ENCODE assay signal across 8 mouse cellular contexts in the genomic region with DNA sequence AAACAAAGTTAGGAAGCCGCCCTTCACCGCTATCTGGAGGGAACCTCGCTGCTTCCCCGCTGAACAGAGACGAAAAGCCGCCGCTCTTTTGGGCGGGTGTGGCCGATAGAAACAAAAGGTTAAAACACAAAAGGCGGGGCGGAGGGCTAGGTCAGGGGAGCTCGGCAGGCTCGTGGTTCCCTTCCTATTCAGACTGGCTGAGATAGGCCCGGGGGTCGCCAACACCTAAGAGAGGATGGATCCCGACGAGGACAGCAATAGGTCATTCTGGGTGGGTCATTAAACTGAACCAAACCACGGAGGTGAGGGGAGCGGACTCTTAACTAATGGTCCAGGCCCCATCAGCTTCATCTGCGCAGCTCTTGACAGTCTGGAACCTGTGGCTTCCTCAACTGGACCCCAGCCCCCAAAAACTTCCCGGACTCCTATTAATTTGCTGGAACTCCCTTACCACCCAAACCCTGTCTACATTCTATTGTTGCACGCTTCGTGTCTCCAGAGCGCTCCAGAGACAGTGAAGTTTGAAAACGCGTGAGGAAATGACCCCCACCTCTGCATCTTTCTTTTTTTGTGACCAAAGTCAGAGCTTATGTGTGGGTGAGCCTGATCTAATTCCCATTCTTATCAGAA.
DNase-seq lines count a peak whose midpoint lies in the region; ATAC-seq and TF ChIP-seq lines count a peak whose summit lies in the region.

No protein-coding gene starts in this region.

- peaks cover 42% of the 10 kb centered on the region for H3K4me1 ChIP-seq in embryonic facial prominence, embryonic 12.5 days
- H3K4me1 ChIP-seq in liver, adult 2 months (ENCODE audit: control insufficient read depth, insufficient read depth, low read length), result peaks cover 2% of the 10 kb centered on the region; the same call in 1 of the 2 replicates
- H3K4me1 ChIP-seq in midbrain, embryonic 16.5 days (ENCODE audit: control insufficient read depth, insufficient read depth, low read length), result peaks cover 28% of the 10 kb centered on the region

- no peaks in the 10 kb centered on the region for H3K36me3 ChIP-seq in embryonic facial prominence, embryonic 12.5 days
- no peaks in the 10 kb centered on the region for H3K36me3 ChIP-seq in liver, adult 2 months (ENCODE audit: control insufficient read depth, insufficient read depth, low read length)
- no peaks in the 10 kb centered on the region for H3K36me3 ChIP-seq in midbrain, embryonic 16.5 days (ENCODE audit: control insufficient read depth, insufficient read depth, low read length)

- no peaks in the 10 kb centered on the region for H3K9me3 ChIP-seq in embryonic facial prominence, embryonic 12.5 days
- no peaks in the 10 kb centered on the region for H3K9me3 ChIP-seq in midbrain, embryonic 16.5 days (replicated peaks; ENCODE audit: control insufficient read depth, low read length, poor library complexity, severe bottlenecking)

- 0 out of 2 replicates have a peak, but pooled peaks have one; percentile 16 for ATAC-seq in embryonic facial prominence, embryonic 12.5 days (ENCODE audit: insufficient number of reproducible peaks, insufficient read depth, low FRiP score, low TSS enrichment)
- peak; percentile 25 to 33; a peak in 2 of 4 replicates for ATAC-seq in hematopoietic stem cell, adult 5-6 weeks (replicated peaks in 1 of 2; ENCODE audit: insufficient read depth in 1 of 2, low FRiP score in 2 of 2, low TSS enrichment in 1 of 2, low read depth in 1 of 2, poor library complexity in 2 of 2, severe bottlenecking in 2 of 2)
- ATAC-seq in midbrain, embryonic 16.5 days, result peak; percentile 40
- ATAC-seq in activated CD4-positive, CD25-positive, alpha-beta regulatory T cell, adult 4 months, result no peak

- TF ChIP-seq CTCF in layer of hippocampus, adult 2 months (conservative IDR thresholded peaks at IDR 0.05), result no peak
- no peak for TF ChIP-seq CTCF in liver, adult 2 months (IDR thresholded peaks at IDR 0.05; ENCODE audit: low read depth, low read length)

- TF ChIP-seq POLR2A in liver, adult 2 months (IDR thresholded peaks at IDR 0.05; ENCODE audit: extremely low read depth, insufficient read depth, low read length), result no peak

- peaks cover 16% of the 10 kb centered on the region; the same call in 1 of the 2 replicates for H3K27me3 ChIP-seq in embryonic facial prominence, embryonic 12.5 days
- peaks cover 21% of the 10 kb centered on the region for H3K27me3 ChIP-seq in liver, adult 2 months (ENCODE audit: control insufficient read depth, insufficient read depth, low read length)
- H3K27me3 ChIP-seq in midbrain, embryonic 16.5 days (ENCODE audit: control insufficient read depth, insufficient read depth, low read depth, low read length), result no peaks in the 10 kb centered on the region

- H3K79me2 ChIP-seq in liver, adult 2 months (ENCODE audit: control insufficient read depth, insufficient read depth, low read length), result no peaks in the 10 kb centered on the region

- H3K4me3 ChIP-seq in layer of hippocampus, adult 2 months, result peak overlapping the region; percentile 56
- peak overlapping the region; percentile 67 for H3K4me3 ChIP-seq in embryonic facial prominence, embryonic 12.5 days
- H3K4me3 ChIP-seq in liver, adult 2 months (ENCODE audit: insufficient read depth, low read depth, low read length), result peak overlapping the region; percentile 41; the same call in 1 of the 2 replicates
- peak overlapping the region; percentile 41 for H3K4me3 ChIP-seq in midbrain, embryonic 16.5 days (ENCODE audit: low read depth, low read length)

- peak overlapping the region; percentile 82 for H3K9ac ChIP-seq in embryonic facial prominence, embryonic 12.5 days
- H3K9ac ChIP-seq in liver, adult 2 months (ENCODE audit: low read depth, low read length), result no peak overlapping the region
- peak overlapping the region; percentile 42 for H3K9ac ChIP-seq in midbrain, embryonic 16.5 days (ENCODE audit: low read depth, low read length)

- no peak for DNase-seq in layer of hippocampus, adult 2 months (ENCODE audit: low spot score in 2 of 2)
- DNase-seq in layer of hippocampus, adult 9-10 months (ENCODE audit: low spot score), result no peak
- no peak for DNase-seq in liver, adult 2 months (ENCODE audit: extremely low read depth, low read depth, low spot score)
- DNase-seq in yolk sac, embryonic 10.5 days (ENCODE audit: low spot score), result peak; percentile 10

- no peak overlapping the region for H3K27ac ChIP-seq in layer of hippocampus, adult 2 months
- peak overlapping the region; percentile 20; the same call in 1 of the 2 replicates for H3K27ac ChIP-seq in embryonic facial prominence, embryonic 12.5 days
- H3K27ac ChIP-seq in liver, adult 2 months (replicated peaks; ENCODE audit: insufficient read depth, low read depth, low read length), result no peak overlapping the region
- H3K27ac ChIP-seq in midbrain, embryonic 16.5 days (ENCODE audit: low read length), result no peak overlapping the region

- under 1% methylated on average over 26 of the region's 26 CpGs for WGBS in embryonic facial prominence, embryonic 12.5 days
- 5% methylated on average over 26 of the region's 26 CpGs for WGBS in liver, adult 2 months
- 2% methylated on average over 26 of the region's 26 CpGs for WGBS in midbrain, embryonic 16.5 days

- peak overlapping the region; percentile 69 for H3K4me2 ChIP-seq in embryonic facial prominence, embryonic 12.5 days (replicated peaks)
- H3K4me2 ChIP-seq in midbrain, embryonic 16.5 days (ENCODE audit: low read length), result peak overlapping the region; percentile 74
